Mouse (Mus musculus) embryonic fibroblast, embryonic 13.5 days (primary cell): ENCODE measurements around the gene Ephb2. TPM values are rescaled to one million over a fixed set of nuclear protein-coding genes. Genes with fewer than 3 reads are reported as not detected.

Experiments
- H3K27ac ChIP-seq: 2 replicates; pipeline ENCODE4 v1.5.1; 2012; ENCODE audit warnings: low read length, control low read depth, inconsistent platforms; ENCODE audit not compliant: insufficient read depth
- H3K4me1 ChIP-seq: 2 replicates; pipeline ENCODE4 v1.6.1; 2011; ENCODE audit warnings: low read length; ENCODE audit not compliant: control insufficient read depth, insufficient read depth
- H3K4me3 ChIP-seq: 2 replicates; pipeline ENCODE4 v1.5.1; 2011; ENCODE audit warnings: mild to moderate bottlenecking, control low read depth, low read length; ENCODE audit not compliant: insufficient read depth
- CTCF ChIP-seq: IDR thresholded peaks from 2 replicates; pipeline ENCODE4 v1.5.1; 2011; ENCODE audit warnings: mild to moderate bottlenecking, control low read depth, low read length, moderate library complexity, borderline replicate concordance; ENCODE audit not compliant: insufficient read depth
- POLR2A ChIP-seq: IDR thresholded peaks from 2 replicates; pipeline ENCODE4 v1.6.1; 2011; ENCODE audit warnings: low read depth, mild to moderate bottlenecking, control low read depth, low read length, moderate library complexity
- polyA plus RNA-seq: library from polyadenylated mRNA; stranded (reverse); fragments of >200 nt; gene quantifications from 2 replicates; pipeline ENCODE4 v1.2.4, GENCODE M21; 2011; ENCODE audit warnings: low read depth; ENCODE audit not compliant: missing spikeins, insufficient read length

Ephb2 gene
- polyA plus RNA-seq, 1 experiment: 44.6 TPM

DNA sequence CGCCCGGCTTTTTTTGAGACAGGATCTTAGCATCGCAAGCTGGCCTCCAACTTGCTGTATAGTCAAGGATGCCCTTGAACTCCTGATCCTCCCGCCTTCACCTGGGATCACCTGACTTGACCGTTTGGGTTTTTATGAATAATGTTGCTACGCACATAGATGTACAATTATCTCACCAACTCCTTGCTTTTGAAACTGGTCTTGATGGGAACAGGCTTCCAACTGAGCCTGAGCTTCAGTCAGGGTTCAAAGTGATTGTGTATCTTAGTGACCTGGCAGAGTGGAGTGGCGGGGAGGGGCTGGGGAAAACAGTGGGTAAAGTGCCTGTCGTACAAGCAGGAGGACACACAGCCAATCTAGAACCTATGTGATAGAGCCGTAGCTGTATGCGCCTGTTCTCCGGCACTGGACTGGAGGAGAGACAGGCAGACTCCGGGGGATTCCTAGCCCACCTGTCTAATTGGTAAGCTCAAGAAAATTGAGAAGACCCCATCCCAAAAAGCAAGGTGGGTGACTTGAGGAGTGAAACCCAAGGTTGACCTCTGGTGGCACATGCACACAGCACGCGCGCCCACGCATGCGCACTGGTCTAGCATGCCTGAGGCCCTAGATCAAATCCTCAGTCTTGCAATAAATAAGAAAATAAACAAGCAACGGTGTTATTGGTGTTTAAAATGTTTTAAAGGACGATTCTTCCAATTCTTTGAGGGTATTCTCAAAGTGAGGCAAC lies 229.9 kb downstream of the Ephb2 start:
- no peak overlapping the region for H3K4me3 ChIP-seq
- H3K4me1 ChIP-seq: no peaks in the 10 kb centered on the region
- no peak for TF ChIP-seq POLR2A
- no peak for TF ChIP-seq CTCF
- no peak overlapping the region for H3K27ac ChIP-seq

DNA sequence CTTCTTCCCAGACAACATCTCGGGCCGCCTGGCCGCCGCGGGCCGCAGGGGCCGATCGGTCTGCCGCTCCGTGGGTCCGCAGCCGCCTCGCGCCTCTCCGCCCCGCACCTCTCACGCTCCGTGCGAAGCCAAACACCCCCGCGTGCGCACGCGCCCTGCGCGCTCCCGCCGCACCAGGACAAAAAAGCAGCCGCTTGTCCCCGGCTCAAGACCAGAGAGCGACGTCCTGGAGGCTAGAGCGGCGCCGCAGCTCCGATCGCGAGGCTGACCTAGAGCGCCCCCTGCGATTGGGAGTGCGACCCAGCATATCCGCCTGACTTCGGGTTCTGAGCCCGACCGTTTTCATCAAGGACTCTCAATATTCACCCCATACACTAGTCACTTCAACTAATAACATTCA lies 233.2 kb downstream of the Ephb2 start, which contains the start of gene Kdm1a:
Gene Kdm1a (minus strand): TSS at position 156 of the 400 bp plus-strand sequence.
- Histone ChIP-seq H3K4me3 (peak within 1 kb of the TSS; percentile 96), H3K27ac (peak within 1 kb of the TSS; percentile 24; the same call in 1 of the 2 replicates), H3K4me1 (0 out of 2 replicates have a peak, but pooled peaks cover 8% of the 10 kb centered on the region)
- TF ChIP-seq POLR2A (peak; percentile 88), CTCF (peak; percentile 83)

DNA sequence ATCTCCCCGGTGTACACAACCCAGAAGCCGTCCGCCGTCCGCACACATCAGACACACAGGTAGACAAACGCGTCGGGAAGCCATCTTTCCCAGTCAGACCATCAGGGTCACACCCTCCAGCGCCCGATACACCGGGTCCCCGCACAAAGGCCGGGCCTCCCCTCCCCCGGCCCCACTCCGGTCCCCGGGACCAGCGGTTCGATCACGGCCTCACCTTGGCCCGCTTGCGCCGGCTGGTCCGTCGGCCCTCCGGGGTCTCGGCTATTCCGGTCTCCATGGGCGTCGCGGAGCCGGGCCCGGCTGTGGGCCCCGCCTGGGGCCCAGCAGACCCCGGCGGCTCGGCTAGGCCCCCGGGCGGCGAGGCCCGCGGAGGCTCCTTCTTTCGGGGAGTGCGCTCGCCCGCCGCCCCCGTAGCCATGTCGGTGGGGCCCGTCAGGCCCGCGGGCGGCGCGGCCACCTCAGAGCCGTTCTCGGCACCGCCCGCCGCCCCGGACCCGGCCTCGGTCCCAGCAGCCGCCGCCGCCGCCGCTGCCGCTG lies 233.7 kb downstream of the Ephb2 start:
- peak overlapping the region; percentile 96 for H3K4me3 ChIP-seq
- 0 out of 2 replicates have a peak, but pooled peaks cover 8% of the 10 kb centered on the region for H3K4me1 ChIP-seq
- H3K27ac ChIP-seq: peak overlapping the region; percentile 24; the same call in 1 of the 2 replicates
- TF ChIP-seq CTCF (no peak), POLR2A (no peak)

DNA sequence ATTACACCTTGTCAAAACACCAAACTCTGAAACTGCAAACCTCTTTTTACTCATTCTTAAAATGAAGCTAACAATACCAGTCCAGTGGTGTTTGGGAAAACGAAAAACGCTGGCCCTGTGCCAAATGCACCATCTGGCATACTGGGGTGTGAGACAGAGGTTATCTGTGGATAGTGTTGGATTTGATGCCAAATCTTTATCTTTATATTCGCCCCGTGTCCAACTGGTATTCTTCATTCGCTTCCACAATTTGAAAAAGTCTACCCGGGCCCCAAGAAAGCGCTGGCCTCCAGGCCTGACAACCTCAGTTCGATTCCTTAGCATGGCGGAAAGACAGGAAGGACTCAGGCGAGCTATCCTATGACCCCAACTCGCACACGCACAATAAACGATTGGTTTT lies 234.3 kb downstream of the Ephb2 start:
- Histone ChIP-seq H3K27ac (no peak overlapping the region), H3K4me1 (0 out of 2 replicates have a peak, but pooled peaks cover 8% of the 10 kb centered on the region), H3K4me3 (peak overlapping the region; percentile 96)
- TF ChIP-seq POLR2A (no peak), CTCF (no peak)

DNA sequence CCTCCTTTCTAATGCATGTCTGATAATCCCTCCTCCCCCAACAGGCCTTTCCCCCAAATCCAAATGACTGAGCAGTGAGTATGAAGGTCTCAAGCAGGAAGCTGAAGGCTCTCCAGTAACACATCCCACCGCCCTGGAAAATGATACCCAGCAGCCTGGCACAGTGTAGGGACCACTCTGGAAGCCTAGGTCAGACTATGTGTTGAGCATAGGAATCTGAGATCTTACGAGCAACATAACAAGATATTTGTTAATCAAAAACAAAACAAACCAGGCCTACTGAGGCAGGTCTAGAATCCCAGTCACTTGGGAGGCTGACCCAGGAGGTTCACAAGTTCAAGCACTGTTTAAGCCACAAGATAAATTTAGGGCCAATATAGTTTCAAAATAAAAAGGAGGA lies 235.3 kb downstream of the Ephb2 start:
- Histone ChIP-seq H3K4me1 (0 out of 2 replicates have a peak, but pooled peaks cover 8% of the 10 kb centered on the region), H3K4me3 (peak overlapping the region; percentile 96), H3K27ac (no peak overlapping the region)
- TF ChIP-seq CTCF: no peak

DNA sequence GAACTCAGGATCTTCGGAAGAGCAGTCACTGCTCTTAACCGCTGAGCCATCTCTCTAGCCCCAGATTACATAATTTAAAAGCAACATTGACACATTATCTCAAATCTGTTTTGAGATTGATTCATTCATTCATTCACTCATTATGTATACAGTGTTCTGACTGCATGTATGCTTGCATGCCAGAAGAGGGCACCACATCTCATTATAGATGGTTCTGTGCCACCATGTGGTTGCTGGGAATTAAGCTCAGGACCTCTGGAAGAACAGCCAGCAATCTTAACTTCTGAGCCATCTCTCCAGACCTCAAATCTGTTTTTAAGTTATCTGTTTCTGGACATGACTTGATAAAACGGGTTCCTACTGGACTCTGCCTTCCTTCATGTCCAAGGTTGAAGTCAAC lies 235.9 kb downstream of the Ephb2 start:
- H3K4me1 ChIP-seq: 0 out of 2 replicates have a peak, but pooled peaks cover 8% of the 10 kb centered on the region
- no peak overlapping the region for H3K4me3 ChIP-seq
- no peak overlapping the region for H3K27ac ChIP-seq
- TF ChIP-seq POLR2A (no peak), CTCF (no peak)

DNA sequence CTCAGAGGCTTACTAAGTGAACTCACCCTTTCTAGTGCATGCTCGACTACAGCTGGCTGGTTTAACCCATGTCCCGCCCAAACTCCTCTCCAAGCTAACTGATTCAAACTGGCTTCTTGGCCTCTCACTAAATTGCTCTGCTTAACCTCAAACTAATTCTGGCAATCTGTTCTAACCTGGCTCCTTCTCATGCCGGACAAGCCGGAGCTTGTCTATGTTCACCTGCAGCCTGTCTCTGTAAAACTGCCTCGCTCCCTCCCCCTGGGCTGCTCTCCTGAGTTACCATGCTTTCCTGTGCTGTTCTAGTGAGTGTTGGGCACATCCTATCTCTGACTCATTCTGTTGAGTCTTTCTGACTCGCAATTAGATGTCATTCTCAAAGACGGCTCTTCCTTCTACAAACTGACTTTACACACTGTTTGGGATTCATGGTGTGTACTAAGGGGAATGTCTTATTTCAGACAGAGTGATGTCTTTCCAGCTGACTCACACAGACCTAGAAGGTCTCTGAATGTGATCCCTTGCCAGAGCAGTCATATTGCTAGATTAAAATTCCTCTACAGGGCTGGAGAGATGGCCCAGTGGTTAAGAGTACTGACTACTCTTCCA lies 237.4 kb downstream of the Ephb2 start:
- Histone ChIP-seq H3K4me3 (no peak overlapping the region), H3K4me1 (0 out of 2 replicates have a peak, but pooled peaks cover 8% of the 10 kb centered on the region), H3K27ac (peak overlapping the region; percentile 20; the same call in 1 of the 2 replicates)
- no peak for TF ChIP-seq POLR2A
- TF ChIP-seq CTCF: no peak

Other genes starting within 250 kb of the Ephb2 start
- 83.4 and 88.7 TPM in 2 replicates for gene Kdm1a, start 233.3 kb downstream of the Ephb2 start, polyA plus RNA-seq
- not detected in 2 replicates for gene Tex46, start 225.6 kb downstream of the Ephb2 start, polyA plus RNA-seq
- gene Lactbl1, start 213.4 kb downstream of the Ephb2 start, polyA plus RNA-seq: not detected in 2 replicates
- 1.5 and 10.7 TPM in 2 replicates for gene C1qb, start 50.2 kb upstream of the Ephb2 start, polyA plus RNA-seq
- gene C1qc, start 57.1 kb upstream of the Ephb2 start, polyA plus RNA-seq: 1.4 and 10.8 TPM in 2 replicates
- gene C1qa, start 62.8 kb upstream of the Ephb2 start, polyA plus RNA-seq: 0.48 and 8.9 TPM in 2 replicates
- not detected in 2 replicates for gene Epha8, start 120.8 kb upstream of the Ephb2 start, polyA plus RNA-seq
- gene Zbtb40, start 212.8 kb upstream of the Ephb2 start, polyA plus RNA-seq: 4.5 and 4.9 TPM in 2 replicates